Mouse (Mus musculus) thymus, postnatal 36 days (tissue): ENCODE measurements around the gene Agpat4.

Experiments used
- DNase-seq, 2 experiments: peaks; one replicate each; pipeline ENCODE4 v3.0.0; 2022; ENCODE audit warnings: mixed read lengths in 2 of 2

The Agpat4 gene

GRCm38 (mm10) chr17:12161877-12162276 lies 43.4 kb downstream of the Agpat4 start:
- no peak for DNase-seq

DNA sequence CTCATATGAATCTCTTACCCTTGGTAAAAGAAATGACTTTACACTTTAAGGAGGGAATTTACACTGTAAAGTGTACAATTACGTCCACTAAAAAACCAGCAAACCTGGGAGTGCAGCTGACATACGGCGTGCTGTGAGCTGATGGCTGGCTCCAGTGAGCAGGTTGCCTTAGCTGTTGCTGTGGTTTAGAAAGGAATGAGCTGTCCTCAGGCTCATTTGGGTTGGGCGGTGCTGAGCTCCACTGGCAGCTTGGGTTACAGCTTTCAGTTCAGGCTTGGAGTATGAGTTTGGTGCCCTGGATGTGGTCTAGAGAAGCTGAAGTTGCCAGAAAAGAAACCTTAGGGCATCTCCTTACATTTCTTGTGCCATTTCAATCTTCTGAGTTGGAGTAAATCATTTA lies 44.3 kb downstream of the Agpat4 start:
- no peak for DNase-seq

DNA sequence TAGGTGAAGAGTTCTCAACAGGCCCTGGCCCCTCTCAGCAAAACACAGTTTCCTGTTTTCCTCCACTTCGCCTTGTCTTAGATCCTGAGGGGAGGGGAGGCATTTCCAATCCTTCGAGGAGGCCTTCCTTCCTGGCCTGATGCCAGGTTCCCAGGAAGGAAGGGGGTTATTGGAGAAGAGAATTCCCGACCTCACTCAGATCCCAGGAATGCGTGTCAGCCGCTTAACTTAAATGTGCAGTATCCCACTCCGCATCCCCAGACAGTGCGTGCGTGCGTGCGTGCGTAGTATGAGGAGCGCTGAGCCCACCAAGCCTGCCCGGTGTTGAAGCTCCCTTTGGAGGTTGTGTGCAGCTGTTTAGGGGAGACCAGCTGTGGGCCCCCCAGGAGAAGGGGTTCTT lies 44.9 kb downstream of the Agpat4 start:
- no peak for DNase-seq

DNA sequence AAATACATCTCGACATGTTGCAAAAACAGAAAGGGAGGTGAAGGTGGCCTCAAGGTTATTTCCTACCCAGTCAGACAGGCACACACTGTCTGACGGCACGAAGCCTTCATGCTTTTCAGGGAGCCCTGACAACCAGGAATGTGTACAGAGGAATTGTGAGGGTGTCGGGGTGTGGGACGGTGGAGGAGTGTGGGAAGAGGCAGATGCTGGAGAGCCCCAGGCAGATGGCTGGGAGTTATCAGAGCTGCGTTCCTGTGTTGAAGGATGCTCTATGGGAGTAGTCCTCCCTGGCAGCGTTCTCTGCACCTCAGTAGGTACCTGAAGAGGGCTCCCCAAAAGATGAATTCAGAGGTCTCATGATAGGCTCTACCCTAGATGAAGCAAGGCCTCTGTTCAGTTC lies 45.4 kb downstream of the Agpat4 start:
- no peak for DNase-seq

GRCm38 (mm10) chr17:12164507-12164906 lies 46.0 kb downstream of the Agpat4 start:
- no peak for DNase-seq

GRCm38 (mm10) chr17:12165009-12165695 lies 46.6 kb downstream of the Agpat4 start:
- no peak for DNase-seq

DNA sequence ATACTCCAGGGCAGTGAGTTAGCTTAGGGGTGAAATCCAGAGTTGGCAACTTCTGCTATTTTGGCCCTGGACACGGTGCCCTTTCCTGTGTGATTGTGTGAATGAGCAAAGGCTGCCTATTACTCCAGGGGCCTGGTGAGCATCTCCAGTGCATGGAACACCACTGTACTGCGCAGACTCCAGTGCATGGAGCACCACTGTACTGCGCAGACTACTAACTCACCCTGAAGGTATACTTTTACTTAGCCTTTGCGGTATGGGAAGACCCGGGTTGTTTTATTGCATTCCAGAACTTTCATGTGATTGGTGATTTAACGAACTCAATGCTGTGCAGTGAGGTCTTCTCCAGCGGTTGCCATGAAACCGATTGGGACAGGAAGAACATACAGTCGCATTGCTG lies 47.2 kb downstream of the Agpat4 start:
- no peak for DNase-seq

- DNase-seq, result no peak
These were observed 50.0 kb downstream of the Agpat4 start for GRCm38 (mm10) chr17:12168536-12168935.

DNA sequence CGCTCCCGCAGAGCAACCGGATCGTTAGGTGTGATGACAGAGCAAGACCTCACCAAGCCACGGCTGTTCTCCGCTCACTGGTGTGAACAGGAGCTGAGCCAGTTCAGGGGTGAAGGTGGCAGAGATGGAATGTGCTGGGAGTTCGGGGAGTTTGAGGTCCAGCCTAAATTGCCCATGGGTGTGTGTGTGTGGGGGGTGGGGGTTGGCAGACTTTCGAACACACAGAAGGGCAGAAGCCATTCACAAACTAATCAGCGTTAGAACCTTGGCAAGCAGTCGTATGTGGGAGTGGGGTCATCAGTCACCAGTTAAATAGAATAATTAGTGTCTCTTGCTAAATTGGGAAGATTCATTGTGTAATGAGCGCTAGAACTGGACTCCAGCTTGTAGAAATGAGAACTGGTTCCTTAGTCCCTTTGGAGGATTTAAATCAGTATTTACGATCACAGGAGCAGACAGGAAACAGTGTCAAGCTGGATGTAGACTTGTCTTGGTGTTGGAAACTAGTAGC lies 50.9 kb downstream of the Agpat4 start:
- DNase-seq, result no peak

DNA sequence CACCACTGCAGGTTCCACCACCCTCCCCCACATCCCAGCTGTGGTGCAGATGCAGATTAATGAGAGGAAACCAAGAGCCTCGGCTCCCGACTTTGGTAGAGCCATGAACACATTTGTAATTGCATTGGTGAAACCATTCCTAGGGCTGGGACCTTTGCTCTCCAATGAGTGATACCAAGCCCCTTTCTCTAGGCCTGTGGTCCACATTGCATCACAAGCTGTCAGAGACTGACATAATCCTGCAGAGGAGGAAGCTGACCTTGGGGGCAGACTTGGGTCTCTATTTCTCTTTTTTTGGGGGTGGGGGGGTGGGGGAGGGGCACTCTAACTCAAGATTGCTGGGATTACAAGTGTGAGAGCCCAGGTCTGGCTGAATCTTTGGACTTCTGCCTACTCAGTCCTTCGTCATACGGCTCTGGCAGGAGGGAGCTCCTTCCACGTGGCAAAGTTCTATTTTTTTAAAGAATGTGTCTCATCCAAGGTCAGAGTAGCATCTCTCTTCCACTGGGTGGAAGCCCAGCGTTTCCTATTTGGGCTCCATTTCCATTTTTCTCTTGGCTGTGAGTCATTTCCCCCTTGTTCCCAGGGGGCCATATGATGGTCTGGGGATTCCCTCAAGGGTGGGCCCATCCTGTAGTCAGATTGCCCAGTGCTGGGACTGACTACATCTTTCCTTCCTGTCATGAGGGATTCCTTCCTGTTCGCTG lies 52.4 kb downstream of the Agpat4 start:
- no peak for DNase-seq

GRCm38 (mm10) chr17:12171666-12172065 lies 53.2 kb downstream of the Agpat4 start:
- DNase-seq, result no peak

DNA sequence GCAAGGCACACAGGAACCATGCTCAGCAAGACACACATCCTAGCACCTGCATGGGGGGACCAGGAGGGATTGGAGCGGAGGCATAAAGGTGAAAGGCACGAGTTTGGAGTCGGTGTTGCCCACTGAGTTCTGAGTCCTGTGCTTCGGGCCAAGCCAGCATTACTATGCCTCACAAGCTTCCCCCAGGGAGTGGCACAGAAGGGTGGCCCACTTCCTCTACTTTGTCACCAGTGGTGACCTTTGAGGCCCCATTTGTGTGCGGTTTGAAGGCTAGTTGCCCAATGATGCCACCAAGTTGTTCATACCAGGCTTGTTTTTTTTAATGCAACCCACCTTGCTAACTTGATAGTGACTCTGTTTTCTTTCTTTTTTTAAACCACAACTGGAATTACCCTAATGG lies 55.7 kb downstream of the Agpat4 start:
- no peak for DNase-seq

- DNase-seq, result no peak
These were observed 56.4 kb downstream of the Agpat4 start for GRCm38 (mm10) chr17:12174896-12175295.

- no peak for DNase-seq
These were observed 57.1 kb downstream of the Agpat4 start for GRCm38 (mm10) chr17:12175626-12176025.

DNA sequence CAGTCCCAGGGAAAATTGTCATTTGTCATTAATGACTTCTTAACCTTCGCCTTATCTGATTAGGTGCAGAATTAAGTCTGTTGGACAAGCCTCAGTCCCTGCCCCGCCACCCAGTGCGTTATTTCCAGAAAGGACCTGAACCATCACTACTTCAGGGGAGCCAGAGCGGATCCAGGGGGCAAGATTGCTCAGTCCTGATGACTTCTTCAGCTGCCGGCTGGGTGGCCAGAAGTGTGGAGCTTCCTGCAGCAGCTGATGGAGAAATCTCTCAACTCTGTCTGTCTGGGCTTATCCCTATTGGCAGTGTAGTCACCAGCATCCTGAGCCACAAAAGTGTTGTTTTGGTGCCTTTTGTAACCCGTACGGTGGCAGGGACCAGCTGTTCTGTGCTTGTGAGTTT lies 60.8 kb downstream of the Agpat4 start:
- DNase-seq, result no peak

- DNase-seq, result no peak
These were observed 61.3 kb downstream of the Agpat4 start for GRCm38 (mm10) chr17:12179766-12180165.

- DNase-seq, result no peak
These were observed 64.4 kb downstream of the Agpat4 start for GRCm38 (mm10) chr17:12182702-12183485.

- DNase-seq, result no peak
These were observed 65.8 kb downstream of the Agpat4 start for GRCm38 (mm10) chr17:12184283-12184682.

GRCm38 (mm10) chr17:12185855-12186254 lies 67.4 kb downstream of the Agpat4 start:
- no peak for DNase-seq

DNA sequence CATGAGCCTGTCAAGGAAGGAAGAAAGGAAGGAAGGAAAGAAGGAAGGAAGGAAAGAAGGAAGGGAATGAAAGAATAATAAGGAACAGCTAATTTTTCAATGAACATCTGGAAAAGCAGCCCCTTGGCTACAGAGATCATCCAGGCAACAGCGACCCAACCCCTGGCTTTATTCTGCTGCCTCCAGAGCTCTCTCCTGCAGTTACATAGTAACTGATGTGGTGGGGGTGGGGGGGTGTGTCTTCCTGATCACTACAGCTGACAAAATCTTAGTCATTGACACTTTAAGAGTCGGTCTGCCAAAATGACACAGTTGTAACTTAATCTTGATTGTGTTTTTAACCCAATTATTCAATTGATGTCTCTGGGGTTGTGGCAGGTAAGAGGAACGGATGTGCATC lies 67.8 kb downstream of the Agpat4 start:
- DNase-seq, result no peak

DNA sequence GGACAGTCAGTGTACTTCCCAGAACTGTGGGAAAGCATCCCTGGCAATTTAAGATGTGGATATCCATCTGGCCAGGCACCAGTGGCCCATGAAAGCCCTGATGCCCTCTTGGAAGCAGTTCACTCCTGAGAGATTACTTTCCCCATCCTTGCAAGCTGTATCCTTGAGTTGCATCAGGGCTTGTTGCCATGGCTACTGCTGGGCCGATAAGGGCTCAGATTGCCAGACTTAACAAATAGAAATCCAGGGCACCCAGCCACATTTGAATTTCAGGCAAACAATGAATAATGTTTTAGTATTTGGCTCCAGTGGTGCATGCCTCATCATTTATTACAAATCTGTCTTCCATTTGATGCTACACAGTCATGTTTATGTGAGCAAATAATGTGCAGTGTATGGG lies 69.3 kb downstream of the Agpat4 start:
- DNase-seq, result no peak

- no peak for DNase-seq
These were observed 76.6 kb downstream of the Agpat4 start for GRCm38 (mm10) chr17:12195137-12195536.

- DNase-seq, result no peak
These were observed 77.1 kb downstream of the Agpat4 start for GRCm38 (mm10) chr17:12195604-12196003.

- DNase-seq, result no peak
These were observed 81.4 kb downstream of the Agpat4 start for GRCm38 (mm10) chr17:12199933-12200332.
